Mouse (Mus musculus) lung, postnatal 0 days (tissue): ENCODE measurements around the gene 1600002K03Rik. TPM values are rescaled to one million over a fixed set of nuclear protein-coding genes. Genes with fewer than 3 reads are reported as not detected.

ENCODE experiments used
- ATAC-seq: fragments of 200-750 bp; cut with Nextera tagmentation; 2 replicates; pipeline ENCODE4 v1.8.0; 2017; ENCODE audit warnings: moderate library complexity
- DNase-seq: peaks from one replicate; pipeline ENCODE4 v3.0.0-alpha.2; 2016; ENCODE audit warnings: low spot score
- H3K27ac ChIP-seq: fragments of 300-500 bp; sonication (generic); 2 replicates; pipeline ENCODE4 v1.5.1; 2014; ENCODE audit warnings: antibody characterized with exemption, mild to moderate bottlenecking, low read length, mixed read lengths
- H3K27me3 ChIP-seq: fragments of 300-500 bp; sonication (generic); replicated peaks from 2 replicates; pipeline ENCODE4 v1.6.1; 2014; ENCODE audit warnings: low read length, mixed read lengths; ENCODE audit not compliant: insufficient read depth
- H3K36me3 ChIP-seq: fragments of 300-500 bp; sonication (generic); 2 replicates; pipeline ENCODE4 v1.6.1; 2014; ENCODE audit warnings: low read length, mixed read lengths; ENCODE audit not compliant: insufficient read depth
- H3K4me1 ChIP-seq: fragments of 300-500 bp; sonication (generic); 2 replicates; pipeline ENCODE4 v1.6.1; 2014; ENCODE audit warnings: antibody characterized with exemption, low read depth, low read length, mixed read lengths; ENCODE audit not compliant: insufficient read depth
- H3K4me2 ChIP-seq: fragments of 300-500 bp; sonication (generic); replicated peaks from 2 replicates; pipeline ENCODE4 v1.6.1; 2014; ENCODE audit warnings: low read depth, mild to moderate bottlenecking, low read length, moderate library complexity, mixed read lengths
- H3K4me3 ChIP-seq: fragments of 300-500 bp; sonication (generic); 2 replicates; pipeline ENCODE4 v1.5.1; 2014; ENCODE audit warnings: low read depth, low read length
- H3K9ac ChIP-seq: fragments of 300-500 bp; sonication (generic); replicated peaks from 2 replicates; pipeline ENCODE4 v1.6.1; 2014; ENCODE audit warnings: low read depth, mild to moderate bottlenecking
- H3K9me3 ChIP-seq: fragments of 300-500 bp; sonication (generic); 2 replicates; pipeline ENCODE4 v1.6.1; 2016; ENCODE audit warnings: low read length, mixed read lengths
- CTCF ChIP-seq: IDR thresholded peaks from 2 replicates; pipeline ENCODE4 v1.5.1; 2016; ENCODE audit warnings: antibody characterized with exemption, mild to moderate bottlenecking
- EP300 ChIP-seq: IDR thresholded peaks from 2 replicates; pipeline ENCODE4 v1.6.1; 2016; ENCODE audit warnings: antibody characterized with exemption, mild to moderate bottlenecking, control low read depth
- WGBS: fragments of 180-500 bp; shearing (Covaris S2); extraction: QIAGEN DNeasy Blood & Tissue Kit; methylation state at CpG from one replicate; pipeline ENCODE4 v1.1.7; 2014; 5-methylcytosine and 5-hydroxymethylcytosine counted together
- polyA plus RNA-seq: library from polyadenylated mRNA; unstranded; fragments of >200 nt; fragmentation: Nextera tagmentation; extraction: Ambion mirVana; gene quantifications from 2 replicates; pipeline ENCODE4 v1.2.1, GENCODE M21; 2015

Gene 1600002K03Rik
- 10.4 and 11.7 TPM in 2 replicates for polyA plus RNA-seq

DNA sequence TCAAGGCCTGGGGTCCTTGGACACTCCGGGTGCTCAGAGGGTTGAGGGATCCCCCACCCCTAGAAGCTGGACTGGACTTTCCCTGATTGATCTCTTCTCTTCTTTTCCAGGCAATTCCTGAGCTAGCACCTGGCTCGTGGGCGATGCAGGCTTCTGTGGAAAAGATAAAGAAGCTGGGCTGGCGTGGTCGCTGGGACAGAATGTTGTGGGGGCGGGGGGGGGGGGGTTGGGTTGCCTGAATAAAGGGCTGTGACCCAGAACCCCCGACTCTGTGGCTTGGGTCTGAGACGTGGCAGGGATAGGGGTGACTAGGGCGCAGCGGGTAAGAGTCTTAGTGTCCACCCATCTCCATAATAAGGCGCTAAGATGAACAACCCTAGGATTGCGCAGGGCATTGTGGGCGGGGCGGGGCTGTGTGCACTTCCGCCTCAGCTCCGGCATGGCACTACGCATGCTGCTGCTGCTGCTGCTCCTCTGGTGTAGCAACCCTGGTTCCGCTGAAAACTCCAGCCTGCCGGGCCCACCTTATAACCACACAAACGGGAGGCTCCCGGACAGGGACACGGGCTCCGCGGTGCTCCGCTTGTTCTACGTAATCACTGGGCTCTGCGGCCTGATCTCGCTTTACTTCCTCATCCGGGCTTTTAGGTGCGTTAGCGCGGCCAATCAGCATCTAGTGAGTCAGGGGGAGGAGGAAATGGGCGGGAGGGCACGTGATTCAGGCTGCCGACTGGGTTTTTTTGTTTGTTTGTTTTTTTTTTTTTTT is at the start of gene 1600002K03Rik:
TSS of gene 1600002K03Rik (plus strand) at position 418 of the 766 bp plus-strand sequence.
- Histone ChIP-seq H3K4me3 (peak within 1 kb of the TSS; percentile 53), H3K4me1 (peaks cover 10% of the 10 kb centered on the region; the same call in 1 of the 2 replicates), H3K9ac (no peak within 1 kb of the TSS), H3K9me3 (no peaks in the 10 kb centered on the region), H3K27ac (peak within 1 kb of the TSS; percentile 85), H3K27me3 (no peaks in the 10 kb centered on the region), H3K36me3 (peaks cover 18% of the 10 kb centered on the region), H3K4me2 (peak within 1 kb of the TSS; percentile 59)
- TF ChIP-seq EP300 (peak; percentile 21; the same call in 1 of the 2 replicates), CTCF (no peak)
- WGBS, result 6% methylated on average over 35 of the region's 35 CpGs
- DNase-seq (peak; percentile 96), ATAC-seq (peak; percentile 78)

DNA sequence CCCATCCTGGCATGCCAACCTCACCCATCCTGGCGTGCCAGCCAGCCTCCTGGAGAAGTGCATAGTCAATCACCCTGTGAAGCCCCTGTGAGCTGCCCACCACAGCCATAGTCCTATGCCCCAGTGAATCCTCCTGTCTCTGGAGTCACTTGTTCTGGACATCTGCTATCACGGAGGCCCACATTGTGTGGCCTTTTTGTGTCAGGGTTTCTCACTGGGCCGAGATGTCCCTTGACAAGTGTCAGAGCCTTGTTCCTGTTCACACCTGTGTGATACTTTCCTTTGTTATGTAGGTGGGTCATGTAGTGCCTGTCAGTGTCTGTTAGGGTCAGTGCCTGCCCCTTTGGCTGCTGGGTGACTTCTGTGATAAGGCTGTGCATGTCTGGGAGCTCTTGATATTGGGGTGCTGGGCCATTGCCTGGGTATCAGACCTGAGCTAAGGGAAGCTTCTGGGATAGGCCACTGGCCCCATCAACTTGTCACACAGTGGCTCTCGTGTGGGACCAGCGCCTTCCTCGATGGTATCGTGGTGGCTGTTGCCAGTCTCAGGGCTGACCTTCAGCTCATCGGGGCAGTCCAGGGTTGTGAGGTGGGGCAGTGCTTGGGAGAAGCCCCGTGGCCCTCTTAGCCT is 48.7 kb upstream of the 1600002K03Rik start:
- Histone ChIP-seq H3K27ac (no peak overlapping the region), H3K4me2 (no peak overlapping the region), H3K36me3 (peaks cover 33% of the 10 kb centered on the region; the same call in 1 of the 2 replicates), H3K27me3 (no peaks in the 10 kb centered on the region), H3K4me3 (no peak overlapping the region), H3K9me3 (no peaks in the 10 kb centered on the region), H3K9ac (no peak overlapping the region), H3K4me1 (peaks cover 2% of the 10 kb centered on the region; the same call in 1 of the 2 replicates)
- ATAC-seq (no peak), DNase-seq (no peak)
- 86% methylated on average over 9 of the region's 9 CpGs for WGBS
- TF ChIP-seq CTCF (no peak), EP300 (no peak)

GRCm38 (mm10) chr10:80127920-80128319 is 44.8 kb upstream of the 1600002K03Rik start:
- 79% methylated on average over 7 of the region's 8 CpGs for WGBS
- ATAC-seq (no peak), DNase-seq (no peak)
- no peak for TF ChIP-seq CTCF
- TF ChIP-seq EP300, result no peak
- Histone ChIP-seq H3K27ac (no peak overlapping the region), H3K9me3 (no peaks in the 10 kb centered on the region), H3K4me3 (no peak overlapping the region), H3K36me3 (peaks cover 28% of the 10 kb centered on the region), H3K9ac (no peak overlapping the region), H3K27me3 (no peaks in the 10 kb centered on the region), H3K4me1 (no peaks in the 10 kb centered on the region), H3K4me2 (no peak overlapping the region)

DNA sequence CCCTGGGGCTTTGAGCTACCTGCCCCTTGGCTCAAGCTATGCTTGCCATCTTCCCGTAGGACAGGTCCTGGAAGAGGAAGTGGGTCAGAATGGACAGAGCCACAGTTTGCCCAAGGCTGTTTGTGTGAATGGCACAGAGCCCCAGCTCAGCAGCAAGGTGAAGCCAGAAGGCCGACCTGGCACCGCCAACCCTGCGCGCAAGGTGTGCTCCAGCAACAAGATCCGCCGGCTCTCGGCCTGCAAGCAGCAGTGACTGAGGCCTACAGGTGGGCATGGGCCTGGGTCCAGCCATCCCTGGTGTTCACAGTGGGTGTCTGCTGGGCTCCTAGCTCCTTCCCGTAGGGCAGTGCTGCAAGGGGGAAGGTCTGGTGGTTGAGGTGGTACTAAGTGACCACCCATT is 42.9 kb upstream of the 1600002K03Rik start:
- DNase-seq (no peak), ATAC-seq (no peak)
- Histone ChIP-seq H3K27ac (no peak overlapping the region), H3K27me3 (no peaks in the 10 kb centered on the region), H3K36me3 (peaks cover 28% of the 10 kb centered on the region), H3K4me1 (no peaks in the 10 kb centered on the region), H3K4me2 (no peak overlapping the region), H3K9ac (no peak overlapping the region), H3K9me3 (no peaks in the 10 kb centered on the region), H3K4me3 (no peak overlapping the region)
- 89% methylated on average over 9 of the region's 9 CpGs for WGBS
- no peak for TF ChIP-seq CTCF
- TF ChIP-seq EP300, result no peak

DNA sequence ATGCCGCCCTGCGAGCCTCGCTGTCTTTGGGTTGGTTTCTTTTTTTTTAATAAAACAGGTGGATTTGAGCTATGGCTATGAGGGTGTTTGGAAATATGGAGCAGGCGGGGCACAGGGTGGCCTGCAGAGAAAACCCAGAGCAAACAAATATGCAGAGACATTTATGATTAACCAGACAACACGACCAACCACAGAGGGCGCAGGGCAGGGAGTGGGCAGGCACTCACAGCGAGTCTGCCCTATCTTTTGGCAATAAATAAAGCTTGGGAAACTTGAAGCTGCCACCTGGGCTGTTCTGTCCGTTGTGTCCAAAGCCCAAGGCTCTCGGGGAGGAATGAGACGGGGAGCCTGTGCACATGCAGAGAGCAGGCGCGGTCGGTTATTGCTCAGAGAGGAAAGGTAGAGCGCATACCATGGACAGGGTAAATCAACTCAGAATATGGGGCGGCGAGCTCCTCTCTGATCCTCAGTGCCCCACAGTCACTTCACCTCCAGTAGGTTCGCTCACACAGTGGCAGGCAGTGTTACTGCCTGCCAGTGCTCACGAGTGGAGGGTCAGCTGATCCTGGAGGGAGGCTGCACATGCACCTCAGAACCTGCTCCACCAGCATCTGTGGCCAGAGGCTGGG is 42.2 kb upstream of the 1600002K03Rik start:
- Histone ChIP-seq H3K27me3 (no peaks in the 10 kb centered on the region), H3K36me3 (peaks cover 28% of the 10 kb centered on the region), H3K27ac (no peak overlapping the region), H3K4me1 (no peaks in the 10 kb centered on the region), H3K9ac (no peak overlapping the region), H3K4me3 (no peak overlapping the region), H3K4me2 (no peak overlapping the region), H3K9me3 (no peaks in the 10 kb centered on the region)
- DNase-seq (peak; percentile 32), ATAC-seq (0 out of 2 replicates have a peak, but pooled peaks have one; percentile 7)
- TF ChIP-seq EP300 (no peak), CTCF (no peak)
- WGBS, result 71% methylated on average over 18 of the region's 18 CpGs

DNA sequence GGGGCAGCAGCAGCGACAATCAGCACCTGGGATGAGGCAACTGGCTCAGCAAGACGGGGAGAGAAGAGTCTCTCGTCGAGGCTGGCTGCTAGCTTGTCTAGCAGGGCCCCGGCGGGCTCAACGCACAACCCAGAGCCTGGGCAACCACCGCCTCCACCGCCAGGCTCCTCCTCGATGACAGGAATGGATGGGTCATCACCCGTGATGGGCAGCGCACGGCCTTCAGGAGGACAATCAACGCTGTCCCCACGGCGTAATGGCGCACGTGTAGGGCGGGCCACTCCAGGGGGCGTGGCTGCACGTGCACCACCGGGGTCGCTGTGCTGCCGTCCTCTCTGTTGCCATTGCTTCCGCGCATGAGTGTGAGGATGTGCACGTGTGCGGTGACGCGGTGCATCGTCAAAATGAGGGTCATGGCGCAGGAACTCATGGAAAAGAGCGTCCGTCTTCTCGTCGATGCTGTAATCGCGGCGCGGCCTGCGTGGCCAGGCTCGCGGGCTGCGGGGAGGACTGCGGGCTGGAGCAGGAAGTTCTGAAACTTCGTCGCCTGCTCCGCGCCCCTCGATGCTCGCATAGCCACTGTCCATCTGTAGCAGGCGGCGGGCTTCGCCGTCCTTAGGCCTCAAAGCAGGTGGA is 41.3 kb upstream of the 1600002K03Rik start:
- TF ChIP-seq EP300 (no peak), CTCF (no peak)
- no peak for ATAC-seq
- H3K4me2 ChIP-seq, result no peak overlapping the region
- H3K27ac ChIP-seq, result no peak overlapping the region
- DNase-seq, result no peak
- no peak overlapping the region for H3K4me3 ChIP-seq
- peaks cover 25% of the 10 kb centered on the region for H3K36me3 ChIP-seq
- H3K4me1 ChIP-seq, result no peaks in the 10 kb centered on the region
- H3K27me3 ChIP-seq, result no peaks in the 10 kb centered on the region
- no peak overlapping the region for H3K9ac ChIP-seq
- no peaks in the 10 kb centered on the region for H3K9me3 ChIP-seq
- 37% methylated on average over 55 of the region's 55 CpGs for WGBS
